Mouse (Mus musculus): ENCODE data around the gene Pipox.

Gene Pipox

DNA sequence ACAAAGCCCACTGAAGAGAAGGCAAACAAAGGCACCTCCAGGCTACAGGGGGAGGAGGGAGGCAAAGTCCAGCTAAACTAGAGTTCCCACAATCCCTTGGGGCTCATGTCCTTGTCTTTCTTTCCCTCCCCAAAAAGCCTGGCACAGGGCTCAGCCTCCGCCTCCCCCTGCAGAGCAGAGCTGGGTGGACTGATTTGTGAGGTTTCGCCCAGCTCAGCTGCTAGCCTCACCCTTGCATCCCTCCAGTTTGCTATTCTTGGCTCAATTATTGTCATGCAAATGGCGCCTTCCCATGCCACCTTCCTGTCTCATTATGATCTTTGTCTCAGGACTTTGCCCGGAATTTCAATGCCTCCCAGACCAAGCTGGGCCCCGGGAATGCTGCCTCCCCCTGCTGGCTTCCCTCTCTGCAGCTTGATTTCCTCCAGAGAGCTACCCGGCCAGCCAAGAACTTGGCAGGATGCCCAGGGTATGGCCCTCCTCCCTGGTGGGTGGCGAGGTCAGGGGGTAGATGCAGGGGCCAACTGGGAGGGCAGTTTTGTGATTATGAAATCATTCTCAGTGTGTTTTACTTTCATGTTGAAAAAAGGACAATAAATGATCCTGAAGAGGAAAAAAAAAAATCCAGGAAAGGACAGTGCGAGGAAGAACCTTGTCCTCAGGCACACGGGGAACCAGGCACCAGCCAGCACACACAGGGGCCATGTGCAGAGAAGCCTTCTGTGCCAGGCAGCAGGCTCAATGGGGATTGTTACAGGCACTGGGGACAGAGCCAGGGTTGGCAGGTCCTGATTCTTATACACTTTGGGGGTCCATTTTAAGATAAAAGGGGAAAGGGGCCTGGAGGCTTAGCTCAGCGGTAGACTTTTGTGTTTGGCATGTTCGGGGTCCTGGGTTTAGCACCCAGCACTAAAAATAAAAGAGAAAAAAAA lies at the start of gene Pipox:
TSS of gene Pipox (minus strand) at position 310 of the 932 bp plus-strand sequence.
- DNase-seq (ENCODE audit: low spot score), result peak; percentile 85

DNA sequence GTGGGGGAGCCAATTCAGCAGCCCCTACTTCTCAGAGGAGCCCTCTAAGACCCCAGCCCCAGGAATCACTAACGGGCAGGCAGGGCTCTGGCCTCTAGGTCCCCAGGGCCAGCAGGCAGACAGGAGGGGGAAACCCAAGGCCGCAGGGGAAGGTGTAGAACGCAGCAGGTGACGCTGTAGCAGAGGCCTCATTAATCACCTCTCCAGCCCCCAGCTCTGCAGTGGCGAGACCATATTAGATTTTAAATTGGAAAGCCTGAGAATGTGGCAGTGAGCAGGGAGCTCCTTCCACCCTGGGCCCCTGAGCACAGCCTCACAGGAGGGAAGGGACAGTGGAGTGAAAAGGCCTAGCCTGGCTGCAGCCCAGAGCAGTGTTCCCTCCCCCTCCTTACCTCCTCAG lies 48.3 kb upstream of the Pipox start:
- DNase-seq (ENCODE audit: low spot score), result no peak

DNA sequence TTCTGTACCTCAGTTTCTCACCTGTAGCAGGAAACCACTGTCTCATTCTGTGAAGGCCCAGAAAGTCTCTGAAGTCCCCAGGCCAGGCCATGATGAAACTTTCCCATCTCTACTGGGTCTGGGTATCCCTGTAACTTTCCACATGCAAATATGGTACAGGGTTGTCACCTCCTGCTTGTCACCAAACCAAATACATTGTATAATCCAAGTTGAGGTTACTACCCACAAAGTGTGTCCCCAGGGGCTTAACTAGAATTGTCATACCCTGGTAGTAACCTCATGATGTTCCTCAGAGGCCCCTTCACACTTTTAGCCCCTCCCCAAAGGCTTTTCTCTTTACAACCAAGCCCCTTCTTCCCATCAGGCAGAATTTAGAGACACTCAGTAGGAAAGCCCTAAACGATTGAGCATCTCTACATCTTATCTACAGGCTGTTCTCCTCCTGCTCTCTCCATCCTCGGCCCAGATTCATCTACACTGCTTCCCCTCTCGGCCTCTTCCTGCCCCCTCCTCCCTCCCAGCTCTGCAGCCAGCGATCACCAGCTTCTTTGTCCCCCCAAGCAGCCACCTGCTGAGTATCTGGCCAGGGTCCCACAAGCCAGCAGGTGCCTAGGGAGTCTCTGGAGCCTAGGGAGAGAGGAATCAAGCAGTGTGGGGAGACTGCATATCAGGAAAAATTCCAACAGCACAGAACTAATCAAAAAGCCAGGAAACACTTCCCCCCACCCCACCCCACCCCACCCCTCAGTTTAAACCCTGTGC lies 43.9 kb upstream of the Pipox start:
- no peak for DNase-seq (ENCODE audit: low spot score)

DNA sequence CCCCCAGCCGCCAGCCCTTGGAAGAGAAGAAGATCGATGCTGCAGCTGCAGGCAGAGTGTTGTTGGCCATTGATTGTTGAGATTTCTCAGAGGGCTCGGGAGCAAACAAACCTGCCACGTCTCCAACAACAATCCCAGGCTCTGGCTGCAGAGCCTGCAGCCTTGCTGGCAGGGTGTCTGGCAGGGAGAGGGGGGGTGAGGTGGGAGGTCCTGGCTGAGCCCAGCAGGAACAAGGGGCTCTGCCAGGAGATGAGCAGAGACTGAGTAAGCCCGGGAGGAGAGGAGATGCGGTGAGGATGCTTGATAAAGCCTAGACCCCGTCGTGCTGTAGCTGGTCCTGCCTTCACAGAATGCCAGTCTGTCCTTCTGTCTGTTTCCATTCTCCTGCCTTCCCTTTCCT lies 43.0 kb upstream of the Pipox start:
- DNase-seq (ENCODE audit: low spot score), result no peak

DNA sequence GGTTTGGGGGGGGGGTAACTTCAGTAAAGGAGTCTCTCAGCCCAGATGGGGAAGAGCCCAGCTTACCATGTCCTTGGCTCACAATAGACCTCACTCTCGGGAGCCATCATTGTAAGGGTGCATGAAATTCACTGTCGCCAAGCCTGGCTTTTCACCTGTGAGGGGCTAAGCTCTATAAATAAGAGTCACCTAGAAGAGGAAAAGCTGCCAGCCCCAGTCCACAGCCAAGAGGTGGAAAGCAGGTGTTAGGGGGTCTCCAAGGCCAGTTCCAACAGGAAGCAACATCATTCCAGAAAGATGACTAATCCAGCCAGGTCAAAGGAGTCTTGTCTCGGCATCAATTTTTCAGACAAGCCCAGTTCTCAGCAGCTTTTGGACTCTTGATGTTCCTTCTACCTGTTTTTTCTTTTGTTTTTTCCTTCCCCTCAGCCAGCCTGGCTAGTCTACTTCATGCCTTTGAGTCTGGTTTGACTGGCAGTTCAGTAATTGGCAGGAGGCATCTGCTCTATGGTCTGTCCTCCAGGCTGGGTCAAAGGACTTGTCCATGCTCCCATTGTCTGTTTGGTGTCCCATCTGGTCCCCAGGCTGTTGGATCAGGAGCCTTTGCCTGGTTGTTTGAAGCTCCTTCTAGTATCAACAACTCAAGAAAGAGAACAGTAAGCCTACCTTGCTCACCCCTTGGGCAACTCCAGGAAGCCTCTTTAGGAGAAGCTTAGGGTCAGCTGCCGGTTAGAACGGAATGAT lies 40.8 kb upstream of the Pipox start:
- no peak for DNase-seq (ENCODE audit: low spot score)

DNA sequence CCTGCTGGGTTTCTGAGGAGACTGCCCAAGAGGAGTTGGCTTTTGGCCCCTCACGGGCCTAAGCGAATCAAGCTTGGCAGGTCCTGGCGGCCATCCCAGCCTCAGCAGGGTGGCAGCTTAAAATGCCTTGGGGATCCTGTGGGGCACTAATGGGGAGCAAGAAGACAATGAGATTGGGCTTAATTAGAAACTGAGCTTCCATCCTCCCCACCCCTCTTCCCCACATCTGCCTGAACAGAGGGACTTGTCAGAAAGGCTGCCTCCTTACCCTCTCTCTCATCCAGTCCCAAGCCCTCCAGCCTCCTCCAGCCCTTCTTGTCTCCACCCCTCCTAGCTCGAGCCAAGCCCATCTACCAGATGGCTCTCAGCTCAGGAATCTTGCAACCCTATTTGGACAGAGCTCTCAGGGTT lies 40.2 kb upstream of the Pipox start:
- no peak for DNase-seq (ENCODE audit: low spot score)

DNA sequence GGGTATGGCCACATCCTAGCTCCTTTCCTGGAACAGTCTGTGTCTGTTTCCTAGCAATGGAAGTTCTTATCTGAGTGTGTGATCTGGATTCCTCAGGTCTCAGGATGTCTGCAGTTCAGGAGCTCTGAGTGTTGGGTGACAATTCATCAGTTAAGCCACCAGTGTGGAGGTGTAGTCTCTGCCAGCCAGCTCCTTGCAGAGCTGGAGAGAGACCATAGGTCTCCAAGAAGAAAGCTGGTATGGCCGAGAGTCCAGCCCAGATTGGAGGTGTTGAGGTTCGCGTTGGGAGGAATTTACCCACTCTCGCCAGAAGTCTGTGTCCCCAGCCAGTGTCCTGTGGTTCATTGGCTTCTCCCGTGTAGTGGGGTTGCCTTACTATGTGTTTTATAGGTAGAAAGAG lies 38.7 kb upstream of the Pipox start:
- DNase-seq (ENCODE audit: low spot score), result no peak

DNA sequence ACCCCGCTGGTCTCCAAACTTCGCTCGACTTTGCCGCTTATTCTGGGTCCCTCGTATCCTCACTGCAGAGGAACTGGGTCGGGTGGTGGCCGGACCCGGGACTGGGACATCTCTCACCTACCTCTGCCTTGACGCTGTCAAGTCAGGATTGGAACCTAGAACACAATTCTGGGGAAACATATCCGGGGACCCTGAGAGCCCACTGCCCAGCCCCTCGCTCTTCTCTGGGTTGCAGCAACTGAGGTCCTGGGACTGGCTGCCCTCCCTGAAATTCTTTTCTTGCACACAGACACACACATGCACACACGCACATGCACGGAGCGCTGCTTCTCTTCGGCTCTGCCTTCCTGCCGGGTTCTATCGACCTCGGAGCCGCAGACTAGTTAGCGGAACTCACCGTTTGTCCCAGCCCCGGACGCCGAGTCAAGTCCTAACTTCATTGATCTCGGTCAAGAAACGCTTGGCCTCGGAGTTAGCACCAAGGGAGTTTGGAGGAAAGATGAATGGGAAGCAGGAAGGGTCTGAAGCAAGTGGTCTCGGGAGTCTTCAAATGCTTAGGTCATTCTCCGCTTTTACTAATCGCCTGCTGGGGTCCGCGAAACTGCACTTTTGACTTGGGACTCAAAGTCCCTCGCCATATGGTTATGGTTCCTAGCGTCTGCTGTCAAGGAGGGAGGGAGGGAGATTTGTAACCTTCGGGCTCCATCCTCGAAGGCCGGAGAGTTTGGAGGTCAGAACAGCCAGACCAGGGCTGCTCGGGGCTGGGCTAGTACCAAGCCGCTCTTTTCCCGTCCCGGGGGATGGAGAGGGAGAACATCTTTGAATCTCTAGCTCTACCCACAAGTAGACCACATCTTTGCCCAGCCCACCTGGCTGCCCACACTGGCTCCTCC lies 37.9 kb upstream of the Pipox start:
- no peak for DNase-seq (ENCODE audit: low spot score)

DNA sequence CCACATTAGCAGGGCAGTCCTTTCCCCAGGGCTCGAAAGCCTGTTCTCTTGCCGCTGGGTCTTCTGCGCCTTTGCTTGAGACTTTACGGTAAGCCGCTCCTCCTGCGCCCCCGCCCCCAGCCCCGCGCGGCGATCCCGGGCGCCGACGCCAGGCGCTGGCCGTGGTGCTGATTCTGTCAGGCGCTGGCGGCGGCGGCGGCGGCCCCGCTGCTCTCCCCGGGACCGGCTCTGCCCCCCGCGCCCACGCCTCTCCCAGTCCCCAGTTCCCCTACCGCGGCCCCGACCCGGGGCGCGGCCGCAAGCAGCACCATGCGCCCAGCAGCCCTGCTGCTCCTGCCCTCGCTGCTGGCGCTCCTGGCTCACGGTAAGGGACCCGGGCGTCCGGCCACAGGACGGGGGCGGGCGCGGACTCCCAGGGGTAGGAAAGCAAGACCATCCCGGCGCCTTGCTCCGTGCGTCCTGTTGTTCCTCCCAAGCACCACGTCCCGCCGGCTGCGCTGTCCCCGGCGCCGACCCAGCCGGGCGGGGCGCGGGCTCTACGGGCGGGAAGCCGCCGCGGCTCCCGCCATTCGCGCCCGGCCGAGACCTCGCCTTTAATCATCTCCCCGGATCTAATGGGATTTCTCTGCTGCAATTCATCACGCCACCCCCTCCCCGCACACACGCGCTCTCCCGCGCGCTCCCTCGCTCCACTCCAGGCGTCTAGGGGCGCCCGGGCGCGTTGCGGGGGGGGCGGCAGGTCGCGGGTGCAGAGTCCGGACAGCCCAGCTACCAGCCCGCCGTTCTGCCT lies 37.0 kb upstream of the Pipox start, which contains the start of gene Sez6:
TSS of gene Sez6 (plus strand) at position 50 of the 790 bp plus-strand sequence.
- DNase-seq (ENCODE audit: low spot score), result peak; percentile 82

DNA sequence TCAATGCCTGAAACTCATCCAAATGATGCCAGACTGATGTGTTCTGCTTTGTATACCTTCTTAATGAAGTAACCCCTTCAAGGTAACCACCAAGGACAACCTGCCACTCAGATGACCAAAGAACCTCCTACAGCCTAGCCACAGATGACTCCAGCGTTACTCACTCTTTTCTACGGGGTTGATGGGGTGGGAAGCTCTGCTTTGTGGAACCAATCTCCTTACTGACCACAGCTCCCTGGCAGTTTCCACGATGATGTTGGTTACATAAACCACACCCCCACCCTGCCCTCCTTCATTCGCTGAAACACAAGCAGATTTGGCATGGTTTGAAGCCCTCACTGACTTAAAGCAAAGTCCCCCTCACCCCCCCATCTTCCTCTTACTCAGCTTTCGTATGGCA lies 33.9 kb upstream of the Pipox start:
- no peak for DNase-seq (ENCODE audit: low spot score)

DNA sequence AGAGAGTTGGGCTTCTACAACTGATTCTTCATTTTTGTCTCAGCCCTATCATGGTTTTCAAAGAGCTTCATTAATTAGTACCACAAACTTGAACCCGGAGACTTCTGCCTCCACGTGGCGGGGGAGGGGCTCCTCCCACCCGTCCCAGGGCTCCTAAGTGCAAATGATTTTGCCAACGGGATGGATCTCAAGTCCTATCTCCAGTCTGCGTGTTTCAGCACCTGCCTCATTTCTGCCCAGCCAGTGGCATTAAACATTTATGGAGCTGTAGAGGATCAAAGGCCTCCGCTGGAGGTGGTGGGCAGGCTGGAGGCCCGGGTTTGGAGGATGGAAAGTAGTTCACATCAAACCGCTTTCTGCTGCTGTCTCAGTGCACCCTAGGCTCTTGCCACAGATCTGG lies 32.8 kb upstream of the Pipox start:
- no peak for DNase-seq (ENCODE audit: low spot score)

DNA sequence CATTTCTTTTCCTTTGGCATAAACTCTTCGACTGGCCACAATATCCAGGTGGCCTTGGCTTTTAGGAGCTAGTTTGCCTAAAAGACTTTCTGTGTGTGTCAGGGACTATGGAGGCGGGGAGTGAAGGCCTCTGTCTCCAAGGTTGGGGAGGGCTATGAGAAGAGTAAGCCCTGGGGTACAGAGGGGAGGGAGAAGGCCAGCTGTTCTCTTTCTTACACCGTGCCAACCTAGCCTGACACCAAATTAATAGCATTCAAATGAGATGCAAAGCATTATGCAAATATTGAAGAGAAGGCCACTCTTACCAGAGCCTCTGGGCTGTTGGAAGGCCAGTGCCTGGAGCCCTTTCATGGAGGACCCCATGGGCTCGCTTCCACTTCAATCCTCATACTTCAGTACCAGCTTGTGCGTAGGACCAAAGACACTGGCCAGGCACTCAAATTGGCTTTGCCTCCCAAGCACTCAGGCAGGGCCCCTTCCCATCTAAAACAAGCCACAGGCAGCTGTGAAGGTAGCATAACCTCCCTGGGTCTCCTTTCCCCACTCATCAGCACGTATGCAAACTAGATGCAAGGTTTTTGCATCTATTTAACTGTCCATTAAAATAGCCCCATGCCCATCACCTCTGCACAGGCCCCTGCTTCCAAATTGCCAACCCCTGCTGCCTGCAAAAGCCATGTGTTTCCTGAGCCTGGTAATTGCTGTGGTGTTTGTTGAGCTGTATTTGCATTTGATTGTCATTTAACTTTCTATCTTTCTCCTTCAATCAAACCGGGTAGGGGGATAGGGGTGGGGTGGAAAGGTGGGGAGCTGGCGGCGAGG lies 32.2 kb upstream of the Pipox start:
- DNase-seq (ENCODE audit: low spot score), result no peak

DNA sequence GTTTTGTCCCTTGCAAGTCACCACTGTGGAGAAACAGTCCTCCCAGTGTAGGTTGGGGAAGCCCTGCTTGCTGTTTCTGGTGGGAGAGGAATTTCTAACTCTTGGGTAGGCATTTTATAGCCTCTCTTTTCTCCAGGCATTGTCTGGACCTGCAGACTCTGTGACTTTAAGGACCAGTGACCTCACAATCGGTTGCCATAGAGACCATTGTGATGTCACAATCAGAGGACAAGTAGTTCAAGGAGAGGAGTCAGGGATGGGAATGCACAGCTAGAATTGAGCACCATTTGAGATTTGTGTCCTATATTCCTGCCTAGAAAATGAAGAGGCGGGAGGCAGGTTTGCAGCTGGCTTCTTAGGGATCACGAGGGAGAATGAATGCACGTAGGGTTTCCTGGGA lies 29.4 kb upstream of the Pipox start:
- no peak for DNase-seq (ENCODE audit: low spot score)

DNA sequence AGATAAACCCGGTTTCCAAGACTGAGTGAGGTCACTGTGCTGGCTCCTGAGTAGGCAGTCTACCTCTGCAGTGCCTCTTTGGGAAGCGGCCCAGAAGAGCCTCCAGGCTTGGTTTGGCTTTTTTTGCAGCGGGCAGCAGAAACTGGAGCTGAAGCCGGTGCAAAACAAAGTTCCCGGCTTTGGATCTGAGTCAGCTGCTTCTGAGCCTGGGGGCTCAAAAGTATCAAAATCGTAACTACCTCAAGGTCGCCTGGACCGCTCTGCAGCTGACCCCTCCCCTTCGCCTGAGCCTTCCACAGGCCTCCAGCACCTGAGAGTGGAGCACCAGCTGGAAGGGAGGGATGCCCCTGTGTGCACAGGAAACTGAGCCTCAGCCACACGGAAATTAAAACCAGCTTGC lies 23.3 kb upstream of the Pipox start:
- no peak for DNase-seq (ENCODE audit: low spot score)

DNA sequence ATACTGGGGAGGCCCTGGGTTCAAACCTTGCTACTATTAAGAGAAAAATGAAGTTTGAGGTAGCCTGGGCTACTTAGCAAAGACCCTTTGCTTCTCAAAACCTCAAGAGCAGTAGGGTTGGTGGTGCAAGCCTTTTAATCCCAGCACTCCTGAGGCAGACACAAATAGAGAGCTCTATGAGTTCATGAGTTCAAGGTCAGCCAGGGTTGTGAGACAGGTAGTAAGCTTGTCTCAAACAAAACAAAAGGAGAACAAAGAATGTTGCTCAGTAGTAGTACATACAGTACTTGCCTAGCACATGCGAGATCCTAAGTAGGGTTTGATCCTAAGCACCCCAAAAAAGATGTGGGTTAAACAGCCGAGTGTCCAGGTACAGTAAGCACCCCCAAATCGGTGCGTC lies 22.8 kb upstream of the Pipox start:
- DNase-seq (ENCODE audit: low spot score), result no peak

DNA sequence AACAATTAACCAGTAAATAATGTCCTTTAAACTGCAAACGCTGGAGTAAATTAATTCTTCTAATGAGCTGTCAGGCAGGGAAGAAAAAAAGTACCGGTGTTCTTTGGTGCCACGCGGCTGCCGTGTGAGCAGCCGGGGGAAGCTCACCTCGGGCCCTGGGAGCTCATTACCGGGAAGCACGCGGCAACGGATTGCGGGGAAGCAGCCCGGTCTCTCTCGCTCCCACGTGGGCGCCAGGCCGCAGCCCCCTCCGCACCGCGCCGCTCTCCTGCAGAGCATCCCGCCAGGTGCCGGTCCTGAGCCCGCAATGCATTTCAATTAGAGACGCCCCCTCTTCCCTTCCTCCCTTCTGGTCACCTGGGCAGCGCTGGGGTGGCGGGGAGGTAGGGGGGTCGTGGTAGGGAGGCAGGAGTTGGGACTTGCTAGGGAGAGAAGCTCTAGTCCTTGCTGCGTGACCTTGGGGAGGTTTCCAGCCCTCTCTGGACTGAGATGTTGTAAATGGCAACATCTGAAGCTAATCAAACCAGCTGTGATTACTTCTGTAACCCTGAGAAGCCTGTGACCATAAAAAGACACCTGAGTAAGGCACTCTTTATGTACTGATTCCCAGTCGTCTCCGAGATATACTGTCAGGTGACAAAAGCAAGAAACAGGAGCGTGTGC lies 20.8 kb upstream of the Pipox start:
- DNase-seq (ENCODE audit: low spot score), result no peak

DNA sequence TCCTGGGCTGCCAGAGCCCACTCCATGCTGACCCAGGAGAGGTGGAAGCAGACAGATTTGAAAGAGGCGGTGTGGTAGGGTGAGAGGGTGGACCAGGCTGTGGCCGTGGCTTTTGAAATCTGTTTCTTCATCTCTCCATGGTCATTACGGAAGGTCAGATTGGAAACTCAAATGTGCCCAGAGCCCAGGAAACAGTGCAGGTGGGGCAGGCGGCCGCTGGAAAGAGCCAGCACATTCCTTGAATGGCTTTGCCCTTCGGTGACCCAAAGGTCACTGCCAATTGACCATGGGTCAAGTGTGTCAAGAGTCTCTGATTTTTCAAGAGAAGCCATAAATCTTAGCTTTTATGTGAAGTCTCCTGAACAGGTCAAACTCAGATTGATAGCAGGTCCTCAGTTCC lies 19.6 kb upstream of the Pipox start:
- no peak for DNase-seq (ENCODE audit: low spot score)

DNA sequence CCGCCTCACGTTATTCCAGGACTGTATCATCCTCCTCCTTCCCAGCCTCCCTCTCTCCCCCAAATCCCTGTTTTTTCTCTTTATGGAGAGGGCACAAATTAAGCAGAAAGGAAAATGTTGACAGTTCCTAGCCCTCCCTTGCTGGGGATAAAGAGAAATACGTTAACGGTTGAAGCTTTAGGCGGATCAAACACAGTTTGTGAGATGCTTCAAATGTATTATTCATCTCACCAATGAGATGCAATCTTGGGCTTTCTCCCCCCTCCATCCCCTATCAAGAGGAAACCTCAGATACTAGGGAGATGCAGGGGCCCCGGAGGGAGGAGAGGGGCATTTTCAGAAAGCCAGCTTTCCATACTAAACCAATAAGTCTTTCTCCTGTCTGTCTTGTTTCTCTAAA lies 15.9 kb upstream of the Pipox start:
- no peak for DNase-seq (ENCODE audit: low spot score)

DNA sequence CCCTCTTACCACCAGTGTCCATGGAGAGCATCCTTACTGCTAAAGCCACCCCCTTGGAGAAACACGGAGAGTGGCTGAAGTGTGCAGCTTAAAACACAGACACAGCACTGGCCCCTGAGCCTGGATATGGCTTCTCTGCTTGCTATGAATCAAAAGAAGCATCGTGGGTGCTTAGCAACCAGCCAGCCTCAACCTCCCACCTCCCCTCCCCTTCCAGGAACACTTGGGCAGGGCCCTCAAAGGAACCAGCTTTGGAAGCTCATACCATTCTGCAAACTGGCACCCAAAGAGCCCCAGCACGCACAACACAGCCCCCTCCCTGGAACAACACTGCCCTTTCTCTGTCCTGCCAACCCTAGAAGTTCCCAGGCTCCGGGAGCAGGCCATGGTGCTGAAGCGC lies 15.5 kb upstream of the Pipox start:
- DNase-seq (ENCODE audit: low spot score), result no peak
